Mouse (Mus musculus) heart, postnatal 0 days (tissue): ENCODE results near the gene Creb5.

Experiments
- CTCF ChIP-seq: IDR thresholded peaks from 2 replicates; pipeline ENCODE4 v1.5.1; 2016; ENCODE audit warnings: antibody characterized with exemption, control low read depth, low read depth
- EP300 ChIP-seq: IDR thresholded peaks from 2 replicates; pipeline ENCODE4 v1.6.1; 2016; ENCODE audit warnings: antibody characterized with exemption, low read depth

- TF ChIP-seq CTCF (no peak), EP300 (no peak)
Measured at GRCm38 (mm10) chr6:53730996-53731485, 444.0 kb downstream of the Creb5 start.
